Mouse (Mus musculus): Measurements from ENCODE around the gene Ppp1r12a. TPM values are rescaled to one million over a fixed set of nuclear protein-coding genes. Genes with fewer than 3 reads are reported as not detected.

The Ppp1r12a gene
- polyA plus RNA-seq, 1 experiment from 2014 or later = 99.4 TPM

GRCm38 (mm10) chr10:108298841-108299545 is 137.0 kb downstream of the Ppp1r12a start:
- H3K4me2 ChIP-seq (ENCODE audit: low read depth, low read length) = no peak overlapping the region
- no peak for ATAC-seq (ENCODE audit: low read depth)
- WGBS = 60% methylated on average over 16 of the region's 17 CpGs

GRCm38 (mm10) chr10:108299828-108300227 is 137.8 kb downstream of the Ppp1r12a start:
- no peak; the same call in 1 of the 2 replicates for ATAC-seq (ENCODE audit: low read depth)
- no peak overlapping the region for H3K27ac ChIP-seq (ENCODE audit: low read length)
- no peaks in the 10 kb centered on the region for H3K4me1 ChIP-seq (replicated peaks; ENCODE audit: control insufficient read depth, insufficient read depth, low read length)
- WGBS = 38% methylated on average over 11 of the region's 11 CpGs
- no peak overlapping the region for H3K4me2 ChIP-seq (ENCODE audit: low read depth, low read length)
- no peak overlapping the region for H3K9ac ChIP-seq (ENCODE audit: low read length)
- no peaks in the 10 kb centered on the region for H3K27me3 ChIP-seq (ENCODE audit: control insufficient read depth, insufficient read depth, low read depth, low read length)
- H3K4me3 ChIP-seq (ENCODE audit: low read length) = no peak overlapping the region
- H3K36me3 ChIP-seq (ENCODE audit: control insufficient read depth, insufficient read depth, low read length) = no peaks in the 10 kb centered on the region
- H3K9me3 ChIP-seq (ENCODE audit: control insufficient read depth, low read length) = no peaks in the 10 kb centered on the region

More at GRCm38 (mm10) chr10:108298841-108299545, 137.0 kb downstream of the Ppp1r12a start:
- H3K4me3 ChIP-seq (ENCODE audit: low read length) = no peak overlapping the region
- H3K4me1 ChIP-seq (replicated peaks; ENCODE audit: control insufficient read depth, insufficient read depth, low read length) = no peaks in the 10 kb centered on the region
- H3K36me3 ChIP-seq (ENCODE audit: control insufficient read depth, insufficient read depth, low read length) = no peaks in the 10 kb centered on the region
- H3K9ac ChIP-seq (ENCODE audit: low read length) = no peak overlapping the region
- no peaks in the 10 kb centered on the region for H3K9me3 ChIP-seq (ENCODE audit: control insufficient read depth, low read length)
- no peak overlapping the region for H3K27ac ChIP-seq (ENCODE audit: low read length)
- no peaks in the 10 kb centered on the region for H3K27me3 ChIP-seq (ENCODE audit: control insufficient read depth, insufficient read depth, low read depth, low read length)

- peak overlapping the region; percentile 43; the same call in 1 of the 2 replicates for H3K4me2 ChIP-seq (ENCODE audit: low read depth, low read length)
- H3K9ac ChIP-seq (ENCODE audit: low read length) = no peak overlapping the region
- 10% methylated on average over 19 of the region's 19 CpGs for WGBS
- H3K27me3 ChIP-seq (ENCODE audit: control insufficient read depth, insufficient read depth, low read depth, low read length) = no peaks in the 10 kb centered on the region
- H3K36me3 ChIP-seq (ENCODE audit: control insufficient read depth, insufficient read depth, low read length) = no peaks in the 10 kb centered on the region
- H3K27ac ChIP-seq (ENCODE audit: low read length) = no peak overlapping the region
- no peaks in the 10 kb centered on the region for H3K4me1 ChIP-seq (replicated peaks; ENCODE audit: control insufficient read depth, insufficient read depth, low read length)
- H3K9me3 ChIP-seq (ENCODE audit: control insufficient read depth, low read length) = no peaks in the 10 kb centered on the region
- no peak overlapping the region for H3K4me3 ChIP-seq (ENCODE audit: low read length)
- peak; percentile 77 for ATAC-seq (ENCODE audit: low read depth)
These were observed 138.8 kb downstream of the Ppp1r12a start for GRCm38 (mm10) chr10:108300843-108301242.

- Histone ChIP-seq H3K9ac (ENCODE audit: low read length) (no peak overlapping the region), H3K36me3 (ENCODE audit: control insufficient read depth, insufficient read depth, low read length) (no peaks in the 10 kb centered on the region), H3K4me1 (replicated peaks; ENCODE audit: control insufficient read depth, insufficient read depth, low read length) (no peaks in the 10 kb centered on the region; the same call in 1 of the 2 replicates), H3K27ac (ENCODE audit: low read length) (no peak overlapping the region), H3K4me2 (ENCODE audit: low read depth, low read length) (no peak overlapping the region), H3K9me3 (ENCODE audit: control insufficient read depth, low read length) (no peaks in the 10 kb centered on the region), H3K4me3 (ENCODE audit: low read length) (no peak overlapping the region), H3K27me3 (ENCODE audit: control insufficient read depth, insufficient read depth, low read depth, low read length) (no peaks in the 10 kb centered on the region)
- 58% methylated on average over 11 of the region's 11 CpGs for WGBS
- no peak for ATAC-seq (ENCODE audit: low read depth)
These were observed 145.8 kb downstream of the Ppp1r12a start for GRCm38 (mm10) chr10:108307772-108308171.

- Histone ChIP-seq H3K4me2 (ENCODE audit: low read depth, low read length) (no peak overlapping the region), H3K9me3 (ENCODE audit: control insufficient read depth, low read length) (no peaks in the 10 kb centered on the region), H3K27me3 (ENCODE audit: control insufficient read depth, insufficient read depth, low read depth, low read length) (no peaks in the 10 kb centered on the region), H3K36me3 (ENCODE audit: control insufficient read depth, insufficient read depth, low read length) (no peaks in the 10 kb centered on the region), H3K9ac (ENCODE audit: low read length) (no peak overlapping the region), H3K27ac (ENCODE audit: low read length) (no peak overlapping the region), H3K4me1 (replicated peaks; ENCODE audit: control insufficient read depth, insufficient read depth, low read length) (no peaks in the 10 kb centered on the region; the same call in 1 of the 2 replicates), H3K4me3 (ENCODE audit: low read length) (no peak overlapping the region)
- WGBS = 84% methylated on average over 5 of the region's 5 CpGs
- no peak for ATAC-seq (ENCODE audit: low read depth)
These were observed 148.2 kb downstream of the Ppp1r12a start for GRCm38 (mm10) chr10:108310195-108310594.

GRCm38 (mm10) chr10:108311396-108311795 is 149.4 kb downstream of the Ppp1r12a start:
- Histone ChIP-seq H3K27ac (ENCODE audit: low read length) (no peak overlapping the region), H3K9me3 (ENCODE audit: control insufficient read depth, low read length) (no peaks in the 10 kb centered on the region), H3K36me3 (ENCODE audit: control insufficient read depth, insufficient read depth, low read length) (no peaks in the 10 kb centered on the region), H3K27me3 (ENCODE audit: control insufficient read depth, insufficient read depth, low read depth, low read length) (no peaks in the 10 kb centered on the region), H3K4me1 (replicated peaks; ENCODE audit: control insufficient read depth, insufficient read depth, low read length) (no peaks in the 10 kb centered on the region; the same call in 1 of the 2 replicates), H3K4me2 (ENCODE audit: low read depth, low read length) (no peak overlapping the region), H3K9ac (ENCODE audit: low read length) (no peak overlapping the region), H3K4me3 (ENCODE audit: low read length) (no peak overlapping the region)
- 81% methylated on average over 3 of the region's 3 CpGs for WGBS
- no peak for ATAC-seq (ENCODE audit: low read depth)

GRCm38 (mm10) chr10:108313845-108314244 is 151.9 kb downstream of the Ppp1r12a start:
- H3K9ac ChIP-seq (ENCODE audit: low read length) = no peak overlapping the region
- H3K4me1 ChIP-seq (replicated peaks; ENCODE audit: control insufficient read depth, insufficient read depth, low read length) = no peaks in the 10 kb centered on the region
- H3K9me3 ChIP-seq (ENCODE audit: control insufficient read depth, low read length) = no peaks in the 10 kb centered on the region
- no peak for ATAC-seq (ENCODE audit: low read depth)
- H3K27ac ChIP-seq (ENCODE audit: low read length) = no peak overlapping the region
- H3K4me3 ChIP-seq (ENCODE audit: low read length) = no peak overlapping the region
- no peaks in the 10 kb centered on the region for H3K36me3 ChIP-seq (ENCODE audit: control insufficient read depth, insufficient read depth, low read length)
- WGBS = 77% methylated on average over 6 of the region's 6 CpGs
- no peaks in the 10 kb centered on the region for H3K27me3 ChIP-seq (ENCODE audit: control insufficient read depth, insufficient read depth, low read depth, low read length)
- H3K4me2 ChIP-seq (ENCODE audit: low read depth, low read length) = no peak overlapping the region

- H3K27me3 ChIP-seq (ENCODE audit: control insufficient read depth, insufficient read depth, low read depth, low read length) = no peaks in the 10 kb centered on the region
- no peak overlapping the region for H3K4me3 ChIP-seq (ENCODE audit: low read length)
- H3K4me2 ChIP-seq (ENCODE audit: low read depth, low read length) = no peak overlapping the region
- H3K27ac ChIP-seq (ENCODE audit: low read length) = no peak overlapping the region
- H3K36me3 ChIP-seq (ENCODE audit: control insufficient read depth, insufficient read depth, low read length) = no peaks in the 10 kb centered on the region
- no peaks in the 10 kb centered on the region for H3K9me3 ChIP-seq (ENCODE audit: control insufficient read depth, low read length)
- ATAC-seq (ENCODE audit: low read depth) = no peak
- H3K4me1 ChIP-seq (replicated peaks; ENCODE audit: control insufficient read depth, insufficient read depth, low read length) = no peaks in the 10 kb centered on the region
- 77% methylated on average over 8 of the region's 8 CpGs for WGBS
- H3K9ac ChIP-seq (ENCODE audit: low read length) = no peak overlapping the region
These were observed 152.4 kb downstream of the Ppp1r12a start for GRCm38 (mm10) chr10:108314396-108314795.

- no peak overlapping the region for H3K4me3 ChIP-seq (ENCODE audit: low read length)
- H3K36me3 ChIP-seq (ENCODE audit: control insufficient read depth, insufficient read depth, low read length) = no peaks in the 10 kb centered on the region
- H3K4me2 ChIP-seq (ENCODE audit: low read depth, low read length) = no peak overlapping the region
- no peak for ATAC-seq (ENCODE audit: low read depth)
- H3K27ac ChIP-seq (ENCODE audit: low read length) = no peak overlapping the region
- H3K9me3 ChIP-seq (ENCODE audit: control insufficient read depth, low read length) = no peaks in the 10 kb centered on the region
- H3K27me3 ChIP-seq (ENCODE audit: control insufficient read depth, insufficient read depth, low read depth, low read length) = no peaks in the 10 kb centered on the region
- peaks cover under 1% of the 10 kb centered on the region; the same call in 1 of the 2 replicates for H3K4me1 ChIP-seq (replicated peaks; ENCODE audit: control insufficient read depth, insufficient read depth, low read length)
- WGBS = 96% methylated on average over 7 of the region's 7 CpGs
- no peak overlapping the region for H3K9ac ChIP-seq (ENCODE audit: low read length)
These were observed 153.2 kb downstream of the Ppp1r12a start for GRCm38 (mm10) chr10:108315236-108315635.
